Mouse (Mus musculus) embryonic facial prominence, embryonic 13.5 days (tissue): ENCODE results near the gene Hoxa9. TPM values are rescaled to one million over a fixed set of nuclear protein-coding genes. Genes with fewer than 3 reads are reported as not detected.

Source experiments
- ATAC-seq: fragments of 200-750 bp; cut with Nextera tagmentation; 2 replicates; pipeline ENCODE4 v1.8.0; 2017; ENCODE audit warnings: low read depth; ENCODE audit not compliant: insufficient number of reproducible peaks, insufficient read depth, low FRiP score, low TSS enrichment
- H3K27ac ChIP-seq: fragments of 300-500 bp; sonication (generic); 2 replicates; pipeline ENCODE4 v1.5.1; 2015; ENCODE audit warnings: moderate library complexity, mild to moderate bottlenecking, inconsistent platforms
- H3K27me3 ChIP-seq: fragments of 300-500 bp; sonication (generic); 2 replicates; pipeline ENCODE4 v1.6.1; 2015; ENCODE audit warnings: mild to moderate bottlenecking, inconsistent platforms
- H3K36me3 ChIP-seq: fragments of 300-500 bp; sonication (generic); 2 replicates; pipeline ENCODE4 v1.6.1; 2015; ENCODE audit warnings: mild to moderate bottlenecking, inconsistent platforms
- H3K4me1 ChIP-seq: fragments of 300-500 bp; sonication (generic); 2 replicates; pipeline ENCODE4 v1.6.1; 2015; ENCODE audit warnings: inconsistent platforms
- H3K4me2 ChIP-seq: fragments of 300-500 bp; sonication (generic); 2 replicates; pipeline ENCODE4 v1.6.1; 2015; ENCODE audit warnings: moderate library complexity, mild to moderate bottlenecking, inconsistent platforms
- H3K4me3 ChIP-seq: fragments of 300-500 bp; sonication (generic); 2 replicates; pipeline ENCODE4 v1.5.1; 2015; ENCODE audit warnings: mild to moderate bottlenecking, inconsistent platforms
- H3K9ac ChIP-seq: fragments of 300-500 bp; sonication (generic); 2 replicates; pipeline ENCODE4 v1.6.1; 2015; ENCODE audit warnings: mild to moderate bottlenecking, inconsistent platforms
- H3K9me3 ChIP-seq: fragments of 300-500 bp; sonication (generic); 2 replicates; pipeline ENCODE4 v1.6.1; 2016; ENCODE audit warnings: inconsistent platforms
- WGBS: fragments of 180-500 bp; shearing (Covaris S2); methylation state at CpG from one replicate; pipeline ENCODE4 v1.1.7; 2015; ENCODE audit warnings: mixed read lengths; 5-methylcytosine and 5-hydroxymethylcytosine counted together
- polyA plus RNA-seq: library from polyadenylated mRNA; unstranded; fragments of >200 nt; fragmentation: Nextera tagmentation; extraction: Ambion mirVana; gene quantifications from 2 replicates; pipeline ENCODE4 v1.2.1, GENCODE M21; 2015

Hoxa9 gene
- polyA plus RNA-seq, 1 experiment from 2014 or later, result not detected

- H3K36me3 ChIP-seq, result no peaks in the 10 kb centered on the region
- H3K9me3 ChIP-seq, result no peaks in the 10 kb centered on the region
- H3K27me3 ChIP-seq, result peaks cover 100% of the 10 kb centered on the region
- ATAC-seq, result no peak
- H3K4me1 ChIP-seq, result peaks cover 10% of the 10 kb centered on the region
- H3K27ac ChIP-seq, result no peak overlapping the region
- H3K4me2 ChIP-seq, result no peak overlapping the region
- 11% methylated on average over 13 of the region's 13 CpGs for WGBS
- H3K9ac ChIP-seq, result no peak overlapping the region
- no peak overlapping the region for H3K4me3 ChIP-seq
Observed at GRCm38 (mm10) chr6:52222729-52223128, 8.2 kb downstream of the Hoxa9 start.

DNA sequence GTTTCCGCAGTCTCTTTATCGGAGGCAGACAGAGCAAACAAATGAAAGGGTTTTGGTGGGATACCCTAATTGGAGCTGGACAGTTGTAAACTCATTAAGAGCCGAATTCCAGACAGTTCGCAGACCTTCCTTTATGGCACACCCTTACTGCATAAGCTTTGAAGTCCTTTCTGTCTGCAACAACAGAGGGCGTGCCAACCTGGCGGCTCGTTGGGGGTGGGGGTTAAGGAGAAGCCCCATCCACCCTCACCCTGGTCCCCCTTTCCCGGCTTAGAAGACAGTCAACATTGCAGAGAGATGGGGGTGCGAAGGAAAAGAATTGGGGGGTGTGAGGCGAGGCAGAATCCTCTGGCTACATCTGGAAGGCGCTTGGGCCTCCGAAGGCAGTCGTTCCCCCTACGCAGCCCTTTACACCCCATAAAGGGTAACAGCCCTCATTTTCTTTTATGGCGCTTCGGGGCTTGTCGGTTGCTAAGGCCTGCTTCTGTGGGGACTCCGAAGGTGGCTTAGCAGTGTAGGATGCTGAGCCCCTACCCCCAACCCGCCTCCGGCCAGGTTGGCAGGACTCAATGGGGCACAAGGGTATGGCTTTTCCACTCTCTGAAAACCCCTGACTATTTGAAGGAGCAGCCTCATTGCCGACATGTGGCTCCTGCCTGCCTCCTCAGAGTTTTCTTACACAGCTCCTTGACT, 8.8 kb downstream of the Hoxa9 start:
- H3K4me2 ChIP-seq, result peak overlapping the region; percentile 86

DNA sequence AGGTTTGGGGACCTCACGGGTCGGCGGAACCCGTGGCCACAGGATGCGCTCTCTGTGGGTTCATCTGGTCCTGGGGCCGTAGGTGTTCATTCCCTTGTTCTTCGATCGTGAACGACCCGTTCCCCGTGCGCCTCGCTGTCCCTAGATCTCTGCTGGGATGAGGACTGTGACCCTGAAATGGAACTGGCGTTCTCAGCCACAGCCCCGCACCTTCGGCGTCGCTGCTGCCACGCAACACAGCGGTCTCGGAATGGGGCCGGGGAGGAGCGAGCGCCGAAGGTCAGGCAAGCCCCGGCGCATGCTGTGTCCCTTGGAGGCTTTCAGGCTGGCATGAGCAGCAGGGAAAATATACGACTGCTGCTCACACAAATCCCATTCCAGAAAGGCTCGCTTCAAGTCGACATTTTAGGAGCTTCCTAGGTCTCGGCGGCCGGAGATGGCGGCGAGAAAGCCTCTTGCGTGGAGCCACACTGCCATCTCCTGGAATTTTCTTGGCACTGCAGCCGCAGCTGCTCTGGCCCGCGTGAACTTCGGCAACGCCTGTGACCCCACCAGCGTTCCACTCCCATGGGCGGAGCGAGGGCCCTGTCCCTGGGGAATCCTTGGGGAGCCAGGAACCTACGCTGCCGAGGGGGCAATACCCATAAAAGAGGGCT, 9.4 kb downstream of the Hoxa9 start, which contains the start of gene Hoxa7:
Gene Hoxa7 (minus strand): TSS at position 518 of the 656 bp plus-strand sequence.
- peak within 1 kb of the TSS; percentile 86 for H3K4me2 ChIP-seq
- no peaks in the 10 kb centered on the region for H3K9me3 ChIP-seq
- H3K9ac ChIP-seq, result peak within 1 kb of the TSS; percentile 67
- WGBS, result 1% methylated on average over 46 of the region's 46 CpGs
- H3K36me3 ChIP-seq, result no peaks in the 10 kb centered on the region
- peaks cover 21% of the 10 kb centered on the region for H3K4me1 ChIP-seq
- no peak within 1 kb of the TSS for H3K27ac ChIP-seq
- peak within 1 kb of the TSS; percentile 54 for H3K4me3 ChIP-seq
- no peak for ATAC-seq
- peaks cover 100% of the 10 kb centered on the region for H3K27me3 ChIP-seq

More for the DNA sequence above, 8.8 kb downstream of the Hoxa9 start:
- Histone ChIP-seq H3K9me3 (no peaks in the 10 kb centered on the region), H3K4me1 (peaks cover 16% of the 10 kb centered on the region), H3K4me3 (peak overlapping the region; percentile 54), H3K36me3 (no peaks in the 10 kb centered on the region), H3K27ac (no peak overlapping the region), H3K9ac (peak overlapping the region; percentile 67; the same call in 1 of the 2 replicates), H3K27me3 (peaks cover 100% of the 10 kb centered on the region)
- WGBS, result 6% methylated on average over 21 of the region's 21 CpGs
- ATAC-seq, result no peak; the same call in 1 of the 2 replicates

GRCm38 (mm10) chr6:52220865-52221310, 10.0 kb downstream of the Hoxa9 start:
- Histone ChIP-seq H3K4me1 (peaks cover 21% of the 10 kb centered on the region), H3K27ac (no peak overlapping the region), H3K36me3 (no peaks in the 10 kb centered on the region), H3K4me3 (peak overlapping the region; percentile 54), H3K4me2 (peak overlapping the region; percentile 86), H3K9me3 (no peaks in the 10 kb centered on the region), H3K27me3 (peaks cover 100% of the 10 kb centered on the region), H3K9ac (no peak overlapping the region)
- 5% methylated on average over 12 of the region's 12 CpGs for WGBS
- ATAC-seq, result no peak

DNA sequence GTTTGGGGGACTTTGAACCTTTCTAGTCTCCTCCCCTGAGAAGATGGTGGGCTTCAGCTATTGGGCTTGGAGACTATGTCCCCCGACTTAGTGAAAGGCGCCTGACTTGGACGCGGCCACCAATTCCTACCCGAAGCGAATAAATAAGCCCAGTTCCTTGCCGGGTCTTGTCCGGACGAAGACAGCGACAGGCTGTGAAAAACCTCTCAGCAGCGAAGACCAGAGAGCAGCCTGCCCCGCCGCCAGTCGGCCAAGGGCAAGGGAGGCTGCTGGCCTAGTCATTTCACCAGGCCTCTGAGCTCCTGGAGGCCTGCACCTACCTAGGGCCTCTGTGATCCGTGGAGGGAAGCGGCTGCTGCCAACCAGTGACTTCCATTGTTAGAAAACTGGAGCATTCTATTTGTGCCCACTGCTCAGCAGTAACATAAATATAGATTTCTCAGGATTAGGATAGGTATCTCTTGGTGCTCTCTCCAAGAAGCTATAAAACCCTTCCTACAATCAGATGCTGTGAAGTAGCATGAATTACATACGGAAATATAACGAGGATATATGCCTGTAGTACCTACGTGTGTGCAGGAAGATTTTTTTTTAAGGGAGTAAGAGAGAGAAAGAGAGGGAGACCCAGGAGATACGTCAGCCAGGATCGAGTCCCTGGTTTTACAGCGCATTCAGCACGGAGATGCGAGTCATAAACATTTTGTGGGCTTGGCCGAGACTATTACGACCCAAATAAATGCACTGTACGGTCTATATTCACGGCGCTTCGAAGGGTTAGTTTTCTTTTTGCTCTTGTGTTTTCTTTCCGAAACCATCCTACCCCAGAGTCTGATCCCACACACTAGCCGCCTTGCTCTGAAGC, 10.7 kb downstream of the Hoxa9 start:
- Histone ChIP-seq H3K27me3 (peaks cover 100% of the 10 kb centered on the region), H3K4me1 (peaks cover 23% of the 10 kb centered on the region), H3K4me3 (no peak overlapping the region), H3K9me3 (no peaks in the 10 kb centered on the region), H3K27ac (no peak overlapping the region), H3K9ac (no peak overlapping the region), H3K36me3 (no peaks in the 10 kb centered on the region), H3K4me2 (no peak overlapping the region)
- 10% methylated on average over 32 of the region's 32 CpGs for WGBS
- ATAC-seq, result no peak

GRCm38 (mm10) chr6:52219234-52219942, 11.5 kb downstream of the Hoxa9 start:
- Histone ChIP-seq H3K9ac (no peak overlapping the region), H3K4me1 (peaks cover 23% of the 10 kb centered on the region)

GRCm38 (mm10) chr6:52218643-52219215, 12.2 kb downstream of the Hoxa9 start:
- H3K27me3 ChIP-seq, result peaks cover 100% of the 10 kb centered on the region
- no peak overlapping the region for H3K27ac ChIP-seq
- H3K9me3 ChIP-seq, result no peaks in the 10 kb centered on the region
- H3K9ac ChIP-seq, result no peak overlapping the region
- no peaks in the 10 kb centered on the region for H3K36me3 ChIP-seq
- H3K4me1 ChIP-seq, result peaks cover 23% of the 10 kb centered on the region
- WGBS, result 7% methylated on average over 14 of the region's 14 CpGs
- ATAC-seq, result no peak
- no peak overlapping the region for H3K4me3 ChIP-seq
- no peak overlapping the region for H3K4me2 ChIP-seq

More at GRCm38 (mm10) chr6:52219234-52219942, 11.5 kb downstream of the Hoxa9 start:
- ATAC-seq, result no peak
- 19% methylated on average over 9 of the region's 9 CpGs for WGBS
- Histone ChIP-seq H3K36me3 (no peaks in the 10 kb centered on the region), H3K27me3 (peaks cover 100% of the 10 kb centered on the region), H3K4me2 (no peak overlapping the region), H3K9me3 (no peaks in the 10 kb centered on the region), H3K4me3 (no peak overlapping the region), H3K27ac (no peak overlapping the region)

DNA sequence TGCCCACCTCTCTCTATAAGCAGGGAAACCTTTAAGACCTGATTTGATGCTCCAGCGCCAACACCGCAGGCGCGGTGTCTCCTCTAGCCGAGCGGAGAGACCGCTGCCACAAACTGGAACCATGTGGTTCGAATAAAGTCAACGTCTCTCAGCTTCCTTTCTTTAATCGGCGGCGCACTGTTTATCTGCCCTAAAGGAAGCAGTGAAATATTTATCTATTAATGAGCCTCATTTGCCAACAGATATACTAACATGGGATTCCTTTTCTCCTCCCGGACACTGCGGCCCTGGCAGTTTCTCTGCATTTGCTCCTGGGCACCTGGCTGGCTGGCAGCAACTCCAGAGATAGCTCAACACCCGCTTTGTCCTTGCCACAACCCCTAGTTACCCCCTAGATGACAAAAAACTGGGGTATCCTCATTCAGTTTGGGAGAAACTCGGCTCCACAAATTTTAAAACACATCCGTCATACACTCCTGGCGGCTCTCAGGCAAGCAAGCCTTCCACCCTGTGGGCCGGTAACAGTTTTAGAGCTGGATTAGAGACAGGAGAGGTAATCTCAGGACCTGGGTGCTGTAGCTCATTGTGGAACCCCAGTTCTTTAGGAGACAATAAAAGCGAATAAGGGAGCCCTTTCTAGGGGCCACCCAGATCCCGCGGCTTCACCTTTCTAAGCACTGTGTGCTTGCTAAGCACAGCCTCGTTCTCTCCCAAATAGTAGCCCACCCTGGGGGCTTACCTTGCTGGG, 12.8 kb downstream of the Hoxa9 start:
- peaks cover 100% of the 10 kb centered on the region for H3K27me3 ChIP-seq
- WGBS, result 4% methylated on average over 23 of the region's 23 CpGs
- peak overlapping the region; percentile 30; the same call in 1 of the 2 replicates for H3K4me3 ChIP-seq
- no peak overlapping the region for H3K9ac ChIP-seq
- no peak for ATAC-seq
- H3K27ac ChIP-seq, result no peak overlapping the region
- H3K4me2 ChIP-seq, result peak overlapping the region; percentile 51; the same call in 1 of the 2 replicates
- H3K4me1 ChIP-seq, result peaks cover 25% of the 10 kb centered on the region
- H3K9me3 ChIP-seq, result no peaks in the 10 kb centered on the region
- no peaks in the 10 kb centered on the region for H3K36me3 ChIP-seq

DNA sequence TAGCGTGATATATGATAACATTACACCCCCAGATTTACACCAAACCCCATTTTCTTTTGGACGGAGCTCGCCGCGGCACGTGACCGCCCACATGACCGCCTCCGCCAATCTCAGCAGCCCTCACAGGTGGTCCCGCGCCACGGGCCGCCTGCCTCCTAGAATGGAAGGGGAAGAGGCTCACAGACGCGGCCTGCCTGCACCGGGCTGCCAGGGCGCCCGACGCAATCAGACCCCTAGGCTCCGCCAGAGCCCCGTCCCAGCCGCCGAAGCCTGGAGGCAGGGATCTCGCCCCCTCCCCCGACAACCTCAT, 13.5 kb downstream of the Hoxa9 start:
- WGBS, result under 1% methylated on average over 25 of the region's 25 CpGs
- Histone ChIP-seq H3K4me1 (peaks cover 27% of the 10 kb centered on the region), H3K27ac (no peak overlapping the region), H3K9ac (no peak overlapping the region), H3K9me3 (no peaks in the 10 kb centered on the region), H3K27me3 (peaks cover 100% of the 10 kb centered on the region), H3K4me3 (peak overlapping the region; percentile 30), H3K36me3 (no peaks in the 10 kb centered on the region), H3K4me2 (peak overlapping the region; percentile 51)
- no peak for ATAC-seq

GRCm38 (mm10) chr6:52216691-52217458, 14.0 kb downstream of the Hoxa9 start:
- Histone ChIP-seq H3K27me3 (peaks cover 100% of the 10 kb centered on the region), H3K4me2 (peak overlapping the region; percentile 51), H3K36me3 (no peaks in the 10 kb centered on the region), H3K9me3 (no peaks in the 10 kb centered on the region), H3K4me3 (peak overlapping the region; percentile 30), H3K9ac (no peak overlapping the region), H3K4me1 (peaks cover 28% of the 10 kb centered on the region), H3K27ac (no peak overlapping the region)
- 1% methylated on average over 60 of the region's 60 CpGs for WGBS
- ATAC-seq, result no peak
